Mouse (Mus musculus) forebrain, embryonic 13.5 days (tissue): ENCODE measurements around the gene Marc2. TPM values are rescaled to one million over a fixed set of nuclear protein-coding genes. Genes with fewer than 3 reads are reported as not detected.

Experiments
- ATAC-seq: fragments of 200-750 bp; cut with Nextera tagmentation; 2 replicates; pipeline ENCODE4 v1.8.0; 2017
- H3K27ac ChIP-seq: fragments of 300-500 bp; sonication (generic); 2 replicates; pipeline ENCODE4 v1.5.1; 2015; ENCODE audit warnings: inconsistent platforms, mild to moderate bottlenecking, moderate library complexity
- H3K27me3 ChIP-seq: fragments of 300-500 bp; sonication (generic); 2 replicates; pipeline ENCODE4 v1.6.1; 2015; ENCODE audit warnings: mild to moderate bottlenecking, inconsistent platforms
- H3K36me3 ChIP-seq: fragments of 300-500 bp; sonication (generic); 2 replicates; pipeline ENCODE4 v1.6.1; 2015; ENCODE audit warnings: mild to moderate bottlenecking, inconsistent platforms; ENCODE audit not compliant: poor library complexity, severe bottlenecking
- H3K4me1 ChIP-seq: fragments of 300-500 bp; sonication (generic); 2 replicates; pipeline ENCODE4 v1.6.1; 2015; ENCODE audit warnings: inconsistent platforms
- H3K4me2 ChIP-seq: fragments of 300-500 bp; sonication (generic); 2 replicates; pipeline ENCODE4 v1.6.1; 2015; ENCODE audit warnings: inconsistent platforms, mild to moderate bottlenecking, moderate library complexity
- H3K4me3 ChIP-seq: fragments of 300-500 bp; sonication (generic); 2 replicates; pipeline ENCODE4 v1.5.1; 2015; ENCODE audit warnings: mild to moderate bottlenecking, inconsistent platforms
- H3K9ac ChIP-seq: fragments of 300-500 bp; sonication (generic); 2 replicates; pipeline ENCODE4 v1.6.1; 2015; ENCODE audit warnings: mild to moderate bottlenecking, inconsistent platforms
- H3K9me3 ChIP-seq: fragments of 300-500 bp; sonication (generic); replicated peaks from 2 replicates; pipeline ENCODE4 v1.6.1; 2016; ENCODE audit warnings: inconsistent platforms
- WGBS: fragments of 180-500 bp; shearing (Covaris S2); methylation state at CpG from one replicate; pipeline ENCODE4 v1.1.7; 2015; 5-methylcytosine and 5-hydroxymethylcytosine counted together
- polyA plus RNA-seq: library from polyadenylated mRNA; unstranded; fragments of >200 nt; fragmentation: Nextera tagmentation; extraction: Ambion mirVana; gene quantifications from 2 replicates; pipeline ENCODE4 v1.2.1, GENCODE M21; 2015

Marc2 gene
- polyA plus RNA-seq, 1 experiment from 2014 or later = 103 TPM

GRCm38 (mm10) chr1:184871506-184871905 lies 25.3 kb upstream of the Marc2 start:
- H3K9me3 ChIP-seq = no peaks in the 10 kb centered on the region
- ATAC-seq = no peak
- peaks cover 29% of the 10 kb centered on the region for H3K27me3 ChIP-seq
- H3K36me3 ChIP-seq = no peaks in the 10 kb centered on the region
- WGBS = 86% methylated on average over 1 of the region's 1 CpGs
- H3K9ac ChIP-seq = no peak overlapping the region
- H3K4me2 ChIP-seq = no peak overlapping the region
- H3K27ac ChIP-seq = no peak overlapping the region
- no peak overlapping the region for H3K4me3 ChIP-seq
- H3K4me1 ChIP-seq = peaks cover 5% of the 10 kb centered on the region

GRCm38 (mm10) chr1:184870646-184871385 lies 24.6 kb upstream of the Marc2 start:
- Histone ChIP-seq H3K36me3 (no peaks in the 10 kb centered on the region), H3K27me3 (peaks cover 36% of the 10 kb centered on the region), H3K27ac (no peak overlapping the region), H3K4me3 (no peak overlapping the region), H3K9me3 (no peaks in the 10 kb centered on the region), H3K9ac (no peak overlapping the region), H3K4me2 (no peak overlapping the region), H3K4me1 (peaks cover 5% of the 10 kb centered on the region)
- 85% methylated on average over 11 of the region's 11 CpGs for WGBS
- no peak for ATAC-seq

- 32% methylated on average over 4 of the region's 4 CpGs for WGBS
- Histone ChIP-seq H3K4me3 (no peak overlapping the region), H3K9me3 (no peaks in the 10 kb centered on the region), H3K4me2 (no peak overlapping the region), H3K9ac (no peak overlapping the region), H3K36me3 (no peaks in the 10 kb centered on the region), H3K27ac (no peak overlapping the region), H3K27me3 (peaks cover 36% of the 10 kb centered on the region), H3K4me1 (peaks cover 5% of the 10 kb centered on the region)
- peak; percentile 43; the same call in 1 of the 2 replicates for ATAC-seq
Measured at GRCm38 (mm10) chr1:184869939-184870565, 23.8 kb upstream of the Marc2 start.

- H3K36me3 ChIP-seq = no peaks in the 10 kb centered on the region
- ATAC-seq = no peak
- no peak overlapping the region for H3K4me2 ChIP-seq
- 82% methylated on average over 3 of the region's 3 CpGs for WGBS
- H3K9ac ChIP-seq = no peak overlapping the region
- H3K9me3 ChIP-seq = no peaks in the 10 kb centered on the region
- H3K4me1 ChIP-seq = peaks cover 5% of the 10 kb centered on the region
- H3K4me3 ChIP-seq = no peak overlapping the region
- H3K27ac ChIP-seq = no peak overlapping the region
- peaks cover 28% of the 10 kb centered on the region for H3K27me3 ChIP-seq
Measured at GRCm38 (mm10) chr1:184867640-184868120, 21.4 kb upstream of the Marc2 start.

GRCm38 (mm10) chr1:184864381-184864801 lies 18.1 kb upstream of the Marc2 start:
- no peak overlapping the region for H3K4me2 ChIP-seq
- H3K9ac ChIP-seq = no peak overlapping the region
- H3K4me3 ChIP-seq = no peak overlapping the region
- 20% methylated on average over 7 of the region's 7 CpGs for WGBS
- no peaks in the 10 kb centered on the region for H3K4me1 ChIP-seq
- no peak for ATAC-seq
- no peak overlapping the region for H3K27ac ChIP-seq
- no peaks in the 10 kb centered on the region for H3K9me3 ChIP-seq
- H3K27me3 ChIP-seq = peaks cover 27% of the 10 kb centered on the region
- H3K36me3 ChIP-seq = no peaks in the 10 kb centered on the region

- no peak overlapping the region for H3K9ac ChIP-seq
- no peak overlapping the region for H3K4me3 ChIP-seq
- no peaks in the 10 kb centered on the region for H3K36me3 ChIP-seq
- peaks cover 14% of the 10 kb centered on the region; the same call in 1 of the 2 replicates for H3K27me3 ChIP-seq
- no peak for ATAC-seq
- no peak overlapping the region for H3K27ac ChIP-seq
- no peak overlapping the region for H3K4me2 ChIP-seq
- no peaks in the 10 kb centered on the region for H3K9me3 ChIP-seq
- H3K4me1 ChIP-seq = no peaks in the 10 kb centered on the region
- WGBS = 89% methylated on average over 6 of the region's 6 CpGs
Measured at GRCm38 (mm10) chr1:184862636-184863035, 16.4 kb upstream of the Marc2 start.

- no peak overlapping the region for H3K4me3 ChIP-seq
- ATAC-seq = no peak
- H3K36me3 ChIP-seq = no peaks in the 10 kb centered on the region
- H3K4me2 ChIP-seq = no peak overlapping the region
- H3K27me3 ChIP-seq = peaks cover 10% of the 10 kb centered on the region; the same call in 1 of the 2 replicates
- 75% methylated on average over 2 of the region's 2 CpGs for WGBS
- H3K9ac ChIP-seq = no peak overlapping the region
- no peak overlapping the region for H3K27ac ChIP-seq
- no peaks in the 10 kb centered on the region for H3K9me3 ChIP-seq
- H3K4me1 ChIP-seq = no peaks in the 10 kb centered on the region
Measured at GRCm38 (mm10) chr1:184861551-184861950, 15.3 kb upstream of the Marc2 start.

GRCm38 (mm10) chr1:184860276-184860675 lies 14.0 kb upstream of the Marc2 start:
- no peaks in the 10 kb centered on the region for H3K36me3 ChIP-seq
- no peak overlapping the region for H3K27ac ChIP-seq
- no peaks in the 10 kb centered on the region for H3K9me3 ChIP-seq
- no peak overlapping the region for H3K4me2 ChIP-seq
- H3K9ac ChIP-seq = no peak overlapping the region
- no peak overlapping the region for H3K4me3 ChIP-seq
- H3K27me3 ChIP-seq = peaks cover 6% of the 10 kb centered on the region; the same call in 1 of the 2 replicates
- WGBS = 79% methylated on average over 3 of the region's 3 CpGs
- no peaks in the 10 kb centered on the region for H3K4me1 ChIP-seq
- no peak for ATAC-seq

GRCm38 (mm10) chr1:184858253-184858652 lies 12.0 kb upstream of the Marc2 start:
- Histone ChIP-seq H3K4me3 (no peak overlapping the region), H3K36me3 (no peaks in the 10 kb centered on the region), H3K4me1 (no peaks in the 10 kb centered on the region), H3K9me3 (no peaks in the 10 kb centered on the region), H3K27ac (no peak overlapping the region), H3K9ac (no peak overlapping the region), H3K4me2 (no peak overlapping the region), H3K27me3 (peaks cover 8% of the 10 kb centered on the region; the same call in 1 of the 2 replicates)
- 73% methylated on average over 1 of the region's 1 CpGs for WGBS
- no peak for ATAC-seq

GRCm38 (mm10) chr1:184857216-184857615 lies 11.0 kb upstream of the Marc2 start:
- no peak overlapping the region for H3K9ac ChIP-seq
- ATAC-seq = no peak
- no peaks in the 10 kb centered on the region for H3K9me3 ChIP-seq
- H3K27ac ChIP-seq = no peak overlapping the region
- WGBS = 93% methylated on average over 9 of the region's 9 CpGs
- no peak overlapping the region for H3K4me3 ChIP-seq
- H3K4me2 ChIP-seq = no peak overlapping the region
- peaks cover 4% of the 10 kb centered on the region; the same call in 1 of the 2 replicates for H3K27me3 ChIP-seq
- 0 out of 2 replicates have a peak, but pooled peaks cover under 1% of the 10 kb centered on the region for H3K4me1 ChIP-seq
- no peaks in the 10 kb centered on the region for H3K36me3 ChIP-seq

GRCm38 (mm10) chr1:184853922-184854321 lies 7.7 kb upstream of the Marc2 start:
- ATAC-seq = no peak
- Histone ChIP-seq H3K4me2 (no peak overlapping the region), H3K9ac (no peak overlapping the region), H3K9me3 (no peaks in the 10 kb centered on the region), H3K36me3 (no peaks in the 10 kb centered on the region), H3K4me3 (no peak overlapping the region), H3K4me1 (peaks cover 6% of the 10 kb centered on the region; the same call in 1 of the 2 replicates), H3K27me3 (peaks cover 24% of the 10 kb centered on the region; the same call in 1 of the 2 replicates), H3K27ac (no peak overlapping the region)
- 52% methylated on average over 3 of the region's 3 CpGs for WGBS

GRCm38 (mm10) chr1:184853339-184853738 lies 7.1 kb upstream of the Marc2 start:
- H3K9me3 ChIP-seq = no peaks in the 10 kb centered on the region
- peaks cover 6% of the 10 kb centered on the region; the same call in 1 of the 2 replicates for H3K4me1 ChIP-seq
- no peak overlapping the region for H3K4me3 ChIP-seq
- peaks cover 27% of the 10 kb centered on the region; the same call in 1 of the 2 replicates for H3K27me3 ChIP-seq
- 27% methylated on average over 5 of the region's 5 CpGs for WGBS
- H3K36me3 ChIP-seq = no peaks in the 10 kb centered on the region
- H3K27ac ChIP-seq = no peak overlapping the region
- H3K9ac ChIP-seq = no peak overlapping the region
- ATAC-seq = peak; percentile 68; the same call in 1 of the 2 replicates
- H3K4me2 ChIP-seq = peak overlapping the region; percentile 8; the same call in 1 of the 2 replicates
